Mouse (Mus musculus): ENCODE data around the gene Gm11361. TPM values are rescaled to one million over a fixed set of nuclear protein-coding genes. Genes with fewer than 3 reads are reported as not detected.

Gene Gm11361
- total RNA-seq (2022) = 100 to 1,000 TPM; 174 to 197 (median 180) TPM

DNA sequence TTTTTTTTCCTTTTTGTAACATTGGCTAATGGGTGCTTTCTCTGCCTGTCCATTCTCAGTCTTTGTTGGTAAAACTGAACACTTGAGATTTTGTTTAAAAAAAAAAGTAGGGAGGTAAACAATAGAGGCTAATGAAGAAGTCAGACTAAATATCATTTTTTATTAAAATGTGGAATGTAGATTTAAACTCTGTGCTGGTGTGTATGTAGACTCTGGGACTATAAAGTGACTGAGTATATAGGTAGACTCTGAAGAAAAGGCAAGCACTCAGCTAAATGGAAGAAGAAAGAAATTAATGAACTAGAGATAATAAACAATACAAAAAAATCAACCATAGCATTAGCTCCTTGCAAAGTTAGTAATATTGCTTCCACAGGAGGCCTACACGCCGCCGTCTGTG is at the start of gene Gm11361:
Gm11361 (plus strand) TSS at position 301 of the 400 bp plus-strand sequence.
- DNase-seq = no peak

- no peak for DNase-seq
These were observed 7.1 kb downstream of the Gm11361 start for GRCm38 (mm10) chr13:28264399-28264798.

DNA sequence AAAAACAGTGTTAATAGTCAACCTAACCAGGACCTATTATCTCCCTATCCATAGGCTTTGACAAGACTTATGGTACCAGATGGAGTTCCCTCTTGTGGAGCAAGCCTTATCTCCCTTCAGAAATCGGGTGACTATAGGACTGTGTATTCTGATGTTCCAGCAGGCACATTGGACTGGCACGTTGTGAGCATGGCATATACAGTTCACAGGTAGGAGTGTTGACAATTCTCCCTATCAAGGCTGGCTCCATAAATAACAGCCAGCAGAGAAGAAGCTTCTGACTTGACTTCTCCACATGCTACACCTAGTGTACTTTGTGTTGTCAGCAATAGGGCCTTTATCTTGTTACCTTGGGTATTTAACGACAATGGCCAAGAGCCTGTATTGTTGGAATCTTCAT is 30.0 kb downstream of the Gm11361 start:
- DNase-seq = no peak

DNA sequence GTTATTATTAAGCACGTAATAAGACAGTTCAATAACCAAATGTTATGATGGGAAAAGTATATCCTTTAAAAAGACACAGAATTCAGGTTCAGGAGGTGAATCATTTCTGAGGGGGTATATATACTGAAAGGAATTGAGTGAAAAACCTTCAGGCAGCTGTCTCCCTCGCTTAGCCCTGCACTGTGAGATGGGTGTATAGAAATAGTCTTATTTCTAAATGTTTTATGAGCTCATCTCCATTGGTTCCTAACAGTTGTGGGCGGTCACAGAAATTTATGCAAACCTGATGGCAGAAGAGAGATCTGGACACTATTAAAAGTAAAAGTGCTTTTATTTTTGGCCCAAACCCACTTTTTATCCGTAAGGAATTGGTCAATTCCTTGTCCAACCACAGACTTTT is 36.9 kb downstream of the Gm11361 start:
- DNase-seq = no peak

GRCm38 (mm10) chr13:28294757-28295361 is 37.5 kb downstream of the Gm11361 start:
- no peak for DNase-seq

GRCm38 (mm10) chr13:28295492-28295891 is 38.2 kb downstream of the Gm11361 start:
- DNase-seq = no peak

DNA sequence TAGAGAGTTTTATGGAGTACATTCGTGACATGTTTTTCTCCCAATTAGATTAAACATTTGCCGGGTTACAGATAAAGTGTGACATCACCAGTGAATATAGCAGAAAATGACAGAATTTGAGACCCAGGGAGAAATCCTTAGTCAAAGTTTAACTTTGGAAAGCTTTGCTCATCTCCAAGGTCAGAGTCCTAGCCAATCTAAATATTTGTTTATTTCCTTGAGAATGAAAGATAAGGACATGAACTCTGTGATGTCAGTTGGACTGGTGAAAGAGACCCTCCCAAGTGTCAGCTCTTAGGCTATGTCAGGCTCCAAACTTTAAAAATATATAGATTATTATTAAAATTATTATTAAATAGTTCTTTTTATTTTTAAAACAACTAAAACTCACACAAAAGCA is 39.8 kb downstream of the Gm11361 start:
- no peak for DNase-seq

GRCm38 (mm10) chr13:28297577-28297976 is 40.2 kb downstream of the Gm11361 start:
- no peak for DNase-seq

Other genes with a start within 250 kb of the Gm11361 start
- not detected for gene Prl4a1, start 241.3 kb upstream of the Gm11361 start, total RNA-seq (2022)
- not detected for gene Prl5a1, start 115.0 kb upstream of the Gm11361 start, total RNA-seq (2022)